Mouse (Mus musculus) embryonic facial prominence, embryonic 11.5 days (tissue): ENCODE data around the gene Adamts8. TPM values are rescaled to one million over a fixed set of nuclear protein-coding genes. Genes with fewer than 3 reads are reported as not detected.
A peak's percentile ranks its signal among the peaks of the same experiment; 100 is the strongest.

Experiments used
- ATAC-seq: fragments of 200-750 bp; cut with Nextera tagmentation; replicated peaks from 2 replicates; pipeline ENCODE4 v1.8.0; 2017; ENCODE audit warnings: low read depth; ENCODE audit not compliant: insufficient number of reproducible peaks, low FRiP score, low TSS enrichment
- DNase-seq: peaks from one replicate; pipeline ENCODE4 v3.0.0-alpha.2; 2015; ENCODE audit warnings: low spot score
- H3K27ac ChIP-seq: fragments of 300-500 bp; sonication (generic); replicated peaks from 2 replicates; pipeline ENCODE4 v1.5.1; 2014; ENCODE audit warnings: mild to moderate bottlenecking, low read depth, low read length, control low read depth
- H3K27me3 ChIP-seq: fragments of 300-500 bp; sonication (generic); 2 replicates; pipeline ENCODE4 v1.6.1; 2014; ENCODE audit warnings: mild to moderate bottlenecking, low read length, moderate library complexity, mixed read lengths; ENCODE audit not compliant: control insufficient read depth, insufficient read depth
- H3K36me3 ChIP-seq: fragments of 300-500 bp; sonication (generic); replicated peaks from 2 replicates; pipeline ENCODE4 v1.6.1; 2014; ENCODE audit warnings: low read depth, mild to moderate bottlenecking, low read length, moderate library complexity, mixed read lengths; ENCODE audit not compliant: control insufficient read depth, insufficient read depth
- H3K4me1 ChIP-seq: fragments of 300-500 bp; sonication (generic); 2 replicates; pipeline ENCODE4 v1.6.1; 2014; ENCODE audit warnings: low read length, mixed read lengths; ENCODE audit not compliant: control insufficient read depth, insufficient read depth
- H3K4me2 ChIP-seq: fragments of 300-500 bp; sonication (generic); 2 replicates; pipeline ENCODE4 v1.6.1; 2014; ENCODE audit warnings: low read depth, mild to moderate bottlenecking, control low read depth, low read length, moderate library complexity
- H3K4me3 ChIP-seq: fragments of 300-500 bp; sonication (generic); 2 replicates; pipeline ENCODE4 v1.5.1; 2014; ENCODE audit warnings: low read depth, low read length, control low read depth
- H3K9ac ChIP-seq: fragments of 300-500 bp; sonication (generic); replicated peaks from 2 replicates; pipeline ENCODE4 v1.6.1; 2014; ENCODE audit warnings: mild to moderate bottlenecking, control low read depth, low read length
- H3K9me3 ChIP-seq: fragments of 300-500 bp; sonication (generic); replicated peaks from 2 replicates; pipeline ENCODE4 v1.6.1; 2016; ENCODE audit warnings: mild to moderate bottlenecking, low read length, inconsistent platforms, mixed read lengths; ENCODE audit not compliant: control insufficient read depth
- WGBS: fragments of 180-500 bp; shearing (Covaris S2); extraction: QIAGEN DNeasy Blood & Tissue Kit; methylation state at CpG from one replicate; pipeline ENCODE4 v1.1.7; 2014; 5-methylcytosine and 5-hydroxymethylcytosine counted together
- polyA plus RNA-seq: library from polyadenylated mRNA; unstranded; fragments of >200 nt; fragmentation: Nextera tagmentation; extraction: Ambion mirVana; gene quantifications from 2 replicates; pipeline ENCODE4 v1.2.1, GENCODE M21; 2014

Gene Adamts8
- polyA plus RNA-seq, 1 experiment from 2014 or later: 0.59 TPM

DNA sequence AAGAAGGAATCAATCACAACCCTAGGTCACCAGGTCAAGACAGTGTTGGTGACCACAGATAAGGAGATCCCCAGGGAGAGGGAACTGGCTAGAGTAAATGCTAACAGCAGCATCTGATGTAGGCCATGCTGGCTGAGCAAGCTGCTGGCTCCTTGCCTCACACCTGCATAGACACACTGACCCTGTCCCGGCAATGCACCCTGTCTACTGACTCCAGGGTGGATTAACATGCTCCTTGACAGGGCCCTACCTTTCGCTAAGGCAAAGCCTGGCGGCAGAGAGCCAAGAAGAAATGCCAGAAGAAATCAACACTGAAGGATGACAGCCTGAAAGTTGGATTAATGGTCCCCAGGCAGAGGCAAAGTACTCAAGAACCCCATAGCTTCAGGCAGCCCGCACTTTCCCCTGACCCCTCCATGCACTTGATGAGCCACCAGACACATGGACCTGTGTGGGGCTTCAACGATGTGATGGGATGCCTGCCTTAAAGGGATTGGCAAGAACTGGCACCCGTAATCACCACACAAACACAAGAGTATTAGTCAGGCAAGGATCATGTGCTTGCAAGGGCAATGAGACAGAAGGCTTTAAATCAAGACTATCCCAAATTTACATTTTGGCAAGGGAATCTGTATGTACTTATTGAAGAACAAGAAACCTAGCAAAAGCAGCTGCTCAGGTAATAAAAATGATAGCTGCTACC, 25.9 kb upstream of the Adamts8 start:
- 0 out of 2 replicates have a peak, but pooled peaks cover 2% of the 10 kb centered on the region for H3K27me3 ChIP-seq
- WGBS: 87% methylated on average over 6 of the region's 6 CpGs
- no peak overlapping the region for H3K27ac ChIP-seq
- no peak overlapping the region for H3K9ac ChIP-seq
- no peak overlapping the region for H3K4me2 ChIP-seq
- H3K36me3 ChIP-seq: no peaks in the 10 kb centered on the region
- ATAC-seq (no peak), DNase-seq (no peak)
- no peaks in the 10 kb centered on the region for H3K9me3 ChIP-seq
- peaks cover 1% of the 10 kb centered on the region; the same call in 1 of the 2 replicates for H3K4me1 ChIP-seq
- H3K4me3 ChIP-seq: no peak overlapping the region

DNA sequence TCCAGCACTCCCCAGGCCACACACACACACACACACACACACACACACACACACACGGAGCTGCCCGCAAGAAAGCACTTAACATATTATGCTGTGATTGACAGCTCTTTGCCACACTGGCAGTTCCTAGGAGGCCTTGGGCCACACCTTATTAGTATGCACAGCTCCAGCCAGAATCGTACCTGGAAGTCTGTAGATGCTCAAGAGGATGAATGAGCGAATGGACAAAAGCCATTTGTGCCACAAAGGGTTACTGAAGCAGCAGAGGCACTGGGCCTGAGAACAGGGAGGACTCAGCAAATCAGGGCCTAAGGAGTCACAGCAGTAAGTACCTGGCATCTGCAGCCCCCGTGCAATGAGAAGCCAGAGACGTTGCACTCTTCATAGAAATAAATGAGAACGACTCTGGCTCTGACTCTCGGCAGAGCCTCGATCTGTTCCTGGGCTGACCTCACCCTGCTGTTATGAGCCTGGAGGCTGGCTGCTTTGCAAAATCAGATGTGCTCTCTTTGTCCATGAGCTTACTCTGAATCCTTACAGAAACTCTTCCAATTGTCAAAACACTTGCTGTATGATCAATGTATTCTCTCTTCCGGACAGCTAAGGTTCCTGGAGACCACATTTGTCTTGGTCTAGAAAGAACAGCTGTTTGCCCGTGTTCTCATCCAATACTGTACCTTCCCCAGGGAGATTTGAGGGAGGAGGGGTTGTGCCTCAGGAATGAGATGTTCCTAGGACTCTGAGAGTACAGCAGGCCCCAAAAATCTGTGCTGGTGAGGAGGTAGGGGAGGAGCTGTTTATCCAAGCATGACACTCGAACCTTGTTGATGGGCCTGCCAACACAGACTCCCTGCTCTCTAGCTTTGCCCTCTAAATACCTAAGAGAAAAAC, 23.7 kb upstream of the Adamts8 start:
- no peaks in the 10 kb centered on the region for H3K36me3 ChIP-seq
- ATAC-seq (no peak), DNase-seq (no peak)
- H3K27ac ChIP-seq: no peak overlapping the region
- no peak overlapping the region for H3K4me3 ChIP-seq
- peaks cover 6% of the 10 kb centered on the region; the same call in 1 of the 2 replicates for H3K27me3 ChIP-seq
- no peaks in the 10 kb centered on the region for H3K9me3 ChIP-seq
- 47% methylated on average over 12 of the region's 12 CpGs for WGBS
- H3K4me1 ChIP-seq: peaks cover 5% of the 10 kb centered on the region
- no peak overlapping the region for H3K9ac ChIP-seq
- no peak overlapping the region; the same call in 1 of the 2 replicates for H3K4me2 ChIP-seq

DNA sequence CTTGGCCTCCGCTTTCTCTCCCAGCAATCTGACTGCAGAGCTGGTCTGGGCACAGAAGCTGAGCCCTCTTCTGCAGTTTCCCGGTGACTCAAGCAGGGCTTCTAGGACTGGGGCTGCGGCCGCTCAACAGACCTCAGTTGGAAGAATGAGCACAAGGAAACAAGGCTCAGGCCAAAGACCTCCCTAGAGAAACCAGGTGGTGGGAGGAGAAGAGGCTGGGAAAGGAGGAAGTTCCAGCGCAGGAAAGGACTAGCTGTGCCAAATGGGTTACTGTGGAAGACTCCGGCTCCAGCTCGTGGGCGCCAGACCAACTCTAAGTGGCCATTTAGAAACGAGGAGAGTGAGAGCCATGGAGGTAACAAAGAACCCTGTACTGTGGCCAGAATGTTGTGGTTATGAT, 22.7 kb upstream of the Adamts8 start:
- Histone ChIP-seq H3K4me1 (peaks cover 5% of the 10 kb centered on the region), H3K27me3 (peaks cover 6% of the 10 kb centered on the region; the same call in 1 of the 2 replicates), H3K4me2 (no peak overlapping the region), H3K9me3 (no peaks in the 10 kb centered on the region), H3K36me3 (no peaks in the 10 kb centered on the region), H3K27ac (no peak overlapping the region), H3K4me3 (no peak overlapping the region), H3K9ac (no peak overlapping the region)
- DNase-seq (no peak), ATAC-seq (no peak)
- WGBS: 84% methylated on average over 9 of the region's 9 CpGs

- WGBS: 23% methylated on average over 6 of the region's 6 CpGs
- peak overlapping the region; percentile 94 for H3K4me2 ChIP-seq
- H3K27me3 ChIP-seq: peaks cover 6% of the 10 kb centered on the region; the same call in 1 of the 2 replicates
- DNase-seq (peak; percentile 64), ATAC-seq (no peak)
- no peaks in the 10 kb centered on the region for H3K9me3 ChIP-seq
- H3K27ac ChIP-seq: no peak overlapping the region
- no peaks in the 10 kb centered on the region for H3K36me3 ChIP-seq
- H3K9ac ChIP-seq: no peak overlapping the region
- peaks cover 5% of the 10 kb centered on the region for H3K4me1 ChIP-seq
- H3K4me3 ChIP-seq: 0 out of 2 replicates have a peak overlapping the region, but pooled peaks have one; percentile 12
These were observed 21.6 kb upstream of the Adamts8 start for GRCm38 (mm10) chr9:30920736-30921135.

DNA sequence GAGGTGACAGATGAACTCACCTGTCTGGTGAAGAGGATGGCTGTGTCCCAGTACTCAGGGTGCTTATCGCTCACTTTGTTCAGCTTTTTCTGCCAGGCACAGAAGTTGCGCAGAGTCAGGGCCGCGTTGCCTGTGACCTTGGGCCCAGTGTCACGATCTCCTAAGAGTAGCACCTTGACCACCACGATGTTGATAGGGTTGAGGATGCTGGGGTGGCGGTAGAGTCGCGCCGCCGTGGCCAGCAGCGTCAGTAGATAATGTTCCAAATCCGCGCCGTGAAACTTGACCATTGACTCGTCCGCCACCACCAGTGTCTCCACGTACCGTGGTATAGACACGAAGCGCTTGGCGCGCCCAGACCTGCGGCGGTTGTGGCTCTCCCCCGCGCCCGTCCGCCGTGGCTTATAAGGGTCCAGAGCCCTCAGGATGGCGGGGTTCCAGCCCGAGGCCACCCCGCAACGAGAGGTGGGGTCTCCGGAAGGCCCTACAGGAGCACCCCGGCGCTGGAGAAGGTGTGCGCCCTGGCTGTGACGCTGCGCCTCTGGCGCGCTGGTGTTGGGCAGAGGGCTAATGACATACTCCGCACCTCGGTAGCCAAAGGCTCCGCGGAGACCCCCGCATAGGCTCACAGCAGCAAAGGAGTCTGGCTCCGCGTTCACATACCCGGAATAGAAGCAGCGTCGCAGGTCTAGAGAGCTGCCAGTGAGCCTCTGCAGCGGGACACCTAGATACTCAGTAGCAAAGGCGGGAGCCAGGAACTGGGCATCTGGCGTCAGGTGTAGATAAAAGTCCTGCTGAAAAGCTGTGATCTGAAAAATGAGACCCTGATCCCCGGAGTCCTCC, 20.9 kb upstream of the Adamts8 start:
- Histone ChIP-seq H3K9me3 (no peaks in the 10 kb centered on the region), H3K27ac (no peak overlapping the region), H3K27me3 (peaks cover 6% of the 10 kb centered on the region; the same call in 1 of the 2 replicates), H3K4me1 (peaks cover 5% of the 10 kb centered on the region), H3K36me3 (no peaks in the 10 kb centered on the region), H3K9ac (peak overlapping the region; percentile 64), H3K4me3 (peak overlapping the region; percentile 49), H3K4me2 (peak overlapping the region; percentile 94)
- WGBS: 4% methylated on average over 56 of the region's 56 CpGs
- DNase-seq (peak; percentile 8), ATAC-seq (no peak)

DNA sequence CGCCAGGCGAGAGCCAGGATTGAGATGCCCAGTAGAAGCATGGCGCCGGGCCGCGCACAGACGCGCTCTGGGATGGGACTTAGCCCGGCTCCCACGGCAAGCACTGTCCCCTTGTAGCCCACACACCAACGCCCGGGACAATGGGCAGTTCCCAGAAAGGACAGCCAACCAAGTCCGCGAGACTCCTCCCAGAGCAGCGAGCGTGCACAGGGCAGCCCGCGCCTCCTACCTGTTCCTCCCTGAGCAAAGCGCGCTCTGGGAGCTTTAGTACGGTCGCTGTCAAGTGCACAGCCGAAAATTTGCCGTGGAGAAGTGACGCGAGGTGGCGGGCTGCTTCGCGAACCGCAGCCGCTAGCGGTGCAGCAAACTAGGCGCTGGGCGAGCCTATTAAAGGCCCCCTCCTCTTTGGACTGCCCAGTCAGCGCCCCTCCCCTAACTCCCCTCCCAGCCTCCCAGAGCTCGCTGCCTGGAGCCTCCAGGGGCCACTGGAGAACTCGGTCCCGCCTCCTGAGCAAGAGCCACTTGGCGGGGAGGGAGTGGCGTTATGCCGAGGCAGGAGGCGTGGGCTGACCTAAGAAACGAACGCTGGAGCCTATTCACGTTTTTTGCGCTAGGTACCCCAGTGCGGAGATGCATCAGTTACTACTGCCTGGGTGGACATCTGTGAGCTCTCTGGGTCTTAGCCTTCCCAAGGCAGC, 20.0 kb upstream of the Adamts8 start, which contains the start of gene Adamts15:
TSS of gene Adamts15 (minus strand) at position 256 of the 698 bp plus-strand sequence.
- H3K4me2 ChIP-seq: peak within 1 kb of the TSS; percentile 94
- WGBS: under 1% methylated on average over 43 of the region's 47 CpGs
- no peak within 1 kb of the TSS for H3K27ac ChIP-seq
- H3K4me1 ChIP-seq: peaks cover 5% of the 10 kb centered on the region
- H3K36me3 ChIP-seq: no peaks in the 10 kb centered on the region
- peak within 1 kb of the TSS; percentile 64 for H3K9ac ChIP-seq
- peaks cover 6% of the 10 kb centered on the region; the same call in 1 of the 2 replicates for H3K27me3 ChIP-seq
- DNase-seq (peak; percentile 86), ATAC-seq (peak; percentile 88)
- peak within 1 kb of the TSS; percentile 49 for H3K4me3 ChIP-seq
- H3K9me3 ChIP-seq: no peaks in the 10 kb centered on the region

DNA sequence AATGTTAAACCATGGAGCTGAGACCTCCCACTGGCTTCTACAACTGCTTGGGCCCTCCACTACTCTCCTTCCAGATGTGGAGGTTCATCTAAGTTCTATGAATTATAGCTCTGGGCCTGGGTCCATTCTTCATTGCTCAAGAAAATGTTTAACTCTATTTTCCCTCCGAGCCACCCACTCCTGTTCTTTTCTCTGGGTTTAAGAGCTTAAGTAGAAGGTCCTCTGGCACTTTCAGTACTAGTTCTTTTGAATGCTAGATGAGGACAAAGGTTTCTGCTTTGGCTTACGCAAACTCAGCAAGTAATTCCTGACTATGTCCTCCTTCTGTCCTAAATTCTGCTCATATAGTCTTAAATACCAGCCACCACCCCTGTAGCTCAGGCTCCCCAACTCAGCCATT, 13.6 kb upstream of the Adamts8 start:
- Histone ChIP-seq H3K27me3 (no peaks in the 10 kb centered on the region), H3K4me3 (no peak overlapping the region), H3K9me3 (no peaks in the 10 kb centered on the region), H3K27ac (no peak overlapping the region), H3K36me3 (no peaks in the 10 kb centered on the region), H3K4me1 (no peaks in the 10 kb centered on the region), H3K4me2 (no peak overlapping the region), H3K9ac (no peak overlapping the region)
- DNase-seq: no peak
- WGBS: 90% methylated on average over 2 of the region's 2 CpGs
- ATAC-seq: no peak
